Mouse (Mus musculus): ENCODE results near the gene Nedd9.
A peak's percentile ranks its signal among the peaks of the same experiment; 100 is the strongest.

Gene Nedd9

DNA sequence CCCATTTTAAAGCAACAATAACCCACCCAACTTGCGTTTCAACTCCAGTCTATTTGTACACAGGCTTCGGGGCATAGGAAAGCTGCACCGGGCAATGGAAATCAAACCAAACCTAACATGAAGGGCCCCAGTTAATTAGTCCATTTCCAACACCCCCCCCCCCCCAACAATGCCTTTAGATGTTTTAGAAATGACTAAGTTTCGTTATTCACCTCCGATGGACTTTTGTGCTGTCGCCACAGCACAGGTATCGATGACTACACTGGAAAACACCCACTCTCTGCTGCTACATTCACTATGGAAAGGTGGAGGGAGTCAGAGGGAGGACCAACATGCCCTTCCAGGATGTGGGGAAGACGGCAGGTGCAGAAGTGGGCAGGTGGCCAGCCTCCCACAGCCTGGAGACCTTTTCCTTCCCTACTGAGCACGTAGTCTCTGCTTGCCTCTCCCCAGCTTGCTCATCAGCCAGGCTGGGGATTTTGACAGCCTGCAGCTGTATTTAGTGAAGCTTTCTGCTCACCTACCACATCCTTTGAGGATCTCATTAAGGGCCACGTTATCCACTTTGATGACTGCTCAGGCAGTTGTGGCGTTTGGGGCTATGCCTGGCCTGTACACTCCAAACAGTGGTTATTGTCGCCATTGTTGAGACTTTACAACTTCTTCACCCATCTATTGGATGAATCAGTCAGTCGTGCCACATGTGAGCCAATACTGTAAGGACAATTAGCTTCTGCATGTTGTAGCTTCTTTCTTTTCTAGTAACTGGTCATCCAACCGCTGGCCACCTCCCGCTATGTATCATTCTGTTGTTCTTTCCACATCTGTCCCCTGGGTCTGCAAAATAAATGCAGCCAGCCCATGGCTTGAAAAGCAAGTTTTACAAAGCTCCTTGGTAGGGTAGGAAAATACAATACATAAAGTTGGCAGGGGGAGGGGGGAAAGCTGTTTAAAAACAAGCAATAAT lies 33.7 kb downstream of the Nedd9 start:
- no peak for DNase-seq

DNA sequence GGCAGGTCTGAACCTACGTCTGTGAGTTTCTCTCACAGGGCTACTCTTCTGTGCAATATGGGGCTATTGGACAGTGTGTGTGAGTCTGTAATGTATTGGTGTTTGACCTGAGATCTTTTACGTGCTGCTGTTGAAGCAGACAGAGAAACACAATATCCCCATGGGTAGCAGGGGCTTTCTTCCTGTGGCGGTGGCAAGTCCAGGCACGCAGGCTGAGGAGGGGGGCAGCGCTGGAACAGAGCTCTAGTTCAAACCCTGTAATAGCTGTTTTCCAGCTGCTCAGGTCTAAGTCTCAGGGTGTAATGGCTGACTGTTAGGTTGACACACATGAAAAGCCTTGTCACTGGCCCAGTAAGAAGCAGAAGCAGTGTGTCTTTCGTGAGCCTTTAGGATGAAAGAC lies 36.3 kb downstream of the Nedd9 start:
- DNase-seq: no peak

GRCm38 (mm10) chr13:41449211-41449610 lies 38.0 kb downstream of the Nedd9 start:
- DNase-seq: no peak

GRCm38 (mm10) chr13:41447209-41447608 lies 40.0 kb downstream of the Nedd9 start:
- DNase-seq: no peak

GRCm38 (mm10) chr13:41446591-41446990 lies 40.6 kb downstream of the Nedd9 start:
- DNase-seq: no peak

DNA sequence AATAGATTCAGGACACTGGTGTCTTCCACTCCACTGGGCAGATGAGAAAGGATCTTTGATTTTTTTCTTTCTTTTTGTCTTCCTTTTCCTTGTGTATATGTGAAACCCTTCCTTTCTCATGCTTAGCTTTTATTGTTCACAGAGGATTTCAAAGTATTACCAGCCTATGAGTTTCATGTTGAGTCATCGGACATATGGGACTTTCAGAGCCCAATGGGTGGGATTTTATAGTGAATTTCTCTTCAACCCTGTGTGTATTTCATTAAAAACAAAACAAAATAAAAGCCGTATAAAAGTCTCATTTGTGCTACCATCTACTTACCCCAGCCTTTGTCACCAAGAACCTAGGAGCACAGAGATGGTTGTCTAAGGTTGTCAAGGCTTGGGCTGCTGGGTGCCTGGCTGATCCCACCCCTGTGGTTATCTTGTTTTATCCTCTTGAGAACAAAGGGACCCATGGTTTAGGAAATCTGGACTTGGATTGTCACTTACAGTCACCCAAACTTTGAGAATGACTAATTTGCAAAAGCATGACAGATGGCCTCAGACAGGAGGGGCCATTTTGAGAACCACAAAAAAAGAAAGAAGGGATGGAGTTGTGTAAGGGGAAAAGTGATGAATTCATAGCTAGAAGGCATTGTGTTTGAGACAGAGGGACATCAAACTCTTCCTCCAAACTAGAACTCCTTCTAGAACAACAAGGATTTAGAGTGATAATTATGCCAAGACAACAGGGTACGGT lies 41.9 kb downstream of the Nedd9 start:
- no peak for DNase-seq

DNA sequence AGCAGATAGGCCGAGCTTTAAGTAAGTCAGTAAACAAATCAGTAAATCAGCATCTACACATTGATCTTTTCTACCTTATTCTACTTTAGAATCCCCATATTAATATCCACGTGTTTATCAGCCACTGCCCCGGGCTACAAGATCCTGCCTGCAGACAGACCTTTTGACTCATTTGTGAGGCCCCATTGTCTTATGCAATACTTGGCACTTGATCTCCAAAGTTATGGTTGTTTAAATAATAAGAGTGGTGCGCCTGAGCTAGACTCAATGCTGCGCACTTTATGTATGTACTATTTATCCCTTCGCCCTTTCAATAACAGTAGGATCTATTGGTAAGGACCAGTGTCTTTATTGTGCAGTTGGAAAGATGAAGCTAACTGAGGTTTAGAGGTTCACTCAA lies 42.9 kb downstream of the Nedd9 start:
- no peak for DNase-seq

GRCm38 (mm10) chr13:41442145-41442544 lies 45.0 kb downstream of the Nedd9 start:
- DNase-seq: no peak

GRCm38 (mm10) chr13:41440205-41440604 lies 47.0 kb downstream of the Nedd9 start:
- no peak for DNase-seq

GRCm38 (mm10) chr13:41437390-41437789 lies 49.8 kb downstream of the Nedd9 start:
- DNase-seq: no peak

DNA sequence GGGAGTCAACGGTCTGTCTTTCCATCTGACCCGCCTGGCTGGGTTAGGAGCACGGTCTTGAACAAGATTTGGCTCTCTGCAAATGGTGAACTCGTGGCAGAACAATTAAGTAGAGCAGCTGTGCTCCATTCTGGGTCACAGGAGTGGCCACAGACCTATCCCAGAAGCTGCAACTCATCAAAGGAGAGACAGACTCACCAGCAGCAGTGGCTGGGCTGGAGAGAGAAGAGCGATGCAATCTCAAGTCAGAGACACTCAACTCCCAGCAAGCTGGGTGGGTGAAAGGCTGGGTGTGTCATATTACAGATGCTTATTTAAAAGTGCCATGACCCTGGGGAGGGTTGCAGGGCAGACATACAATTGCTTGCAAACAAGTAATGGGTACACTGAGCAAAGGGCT lies 50.4 kb downstream of the Nedd9 start:
- peak; percentile 47 for DNase-seq

GRCm38 (mm10) chr13:41433201-41433600 lies 54.0 kb downstream of the Nedd9 start:
- peak; percentile 23 for DNase-seq

DNA sequence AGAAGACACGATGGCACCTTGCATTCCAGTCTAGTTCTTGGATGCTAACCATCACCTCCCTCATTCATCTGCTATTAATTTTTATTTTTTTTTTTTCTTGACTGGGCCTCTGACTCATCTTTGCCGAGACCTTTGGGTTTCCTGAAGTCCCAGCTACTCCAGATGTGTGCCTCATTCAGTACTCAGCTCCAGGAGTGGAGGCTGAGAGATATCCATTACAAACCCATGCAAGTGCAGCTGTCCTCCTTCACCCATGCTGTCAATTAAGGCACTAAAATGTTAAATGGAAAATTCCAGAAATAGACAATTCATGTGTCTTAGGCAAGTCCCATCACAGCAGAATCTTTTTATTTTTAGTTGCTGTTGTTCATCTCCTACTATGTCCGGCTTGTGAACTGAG lies 55.4 kb downstream of the Nedd9 start:
- DNase-seq: no peak

DNA sequence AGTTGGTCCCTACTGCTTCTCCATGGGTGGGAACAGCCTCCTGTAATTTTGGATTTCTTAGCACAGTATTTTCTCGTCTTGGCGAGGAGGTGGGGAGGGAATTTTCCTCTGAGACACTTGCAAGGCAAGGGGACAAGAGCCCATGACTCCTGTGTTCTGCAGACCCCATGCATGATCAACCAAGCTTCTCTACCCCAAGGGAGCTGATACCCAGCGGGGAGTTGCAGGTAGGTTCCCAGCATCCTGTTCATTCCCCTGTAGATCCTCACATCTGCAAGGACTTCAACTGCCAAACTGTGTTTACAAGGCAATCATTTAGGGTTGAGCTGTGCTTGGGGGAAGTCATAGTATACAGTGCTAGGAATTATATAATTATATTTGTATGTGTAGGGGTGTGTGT lies 60.1 kb downstream of the Nedd9 start:
- DNase-seq: no peak

DNA sequence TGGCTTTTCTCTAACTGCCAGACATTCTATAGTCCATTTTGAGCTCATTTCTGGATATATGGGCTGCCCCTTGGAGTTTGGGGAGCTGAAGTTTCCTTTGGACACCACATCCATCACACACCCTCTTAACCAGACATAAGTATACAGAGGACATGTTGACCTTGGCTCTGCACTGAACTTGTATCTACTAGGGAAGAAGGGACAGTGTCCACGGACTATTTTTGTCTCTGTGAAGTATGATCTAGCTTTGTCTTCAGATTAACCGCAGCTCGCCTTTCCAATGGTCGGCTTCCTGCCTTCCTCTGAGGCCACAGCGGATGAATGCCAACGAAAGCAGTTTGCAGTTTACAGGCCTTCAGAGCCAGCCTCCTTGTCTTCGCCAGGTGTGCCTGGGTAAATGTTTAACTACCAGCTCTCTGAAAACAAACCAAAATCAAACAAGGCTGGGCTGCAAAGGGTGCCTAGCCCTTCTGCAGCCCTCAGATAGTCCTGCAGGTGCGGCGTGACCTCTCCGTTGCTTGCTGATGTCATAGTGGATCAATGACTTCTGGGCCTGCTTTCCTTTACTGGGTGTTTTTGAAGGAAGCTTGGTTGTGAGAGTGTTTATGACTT lies 63.6 kb downstream of the Nedd9 start:
- DNase-seq: peak; percentile 31

- no peak for DNase-seq
Measured at GRCm38 (mm10) chr13:41422581-41422980, 64.6 kb downstream of the Nedd9 start.

DNA sequence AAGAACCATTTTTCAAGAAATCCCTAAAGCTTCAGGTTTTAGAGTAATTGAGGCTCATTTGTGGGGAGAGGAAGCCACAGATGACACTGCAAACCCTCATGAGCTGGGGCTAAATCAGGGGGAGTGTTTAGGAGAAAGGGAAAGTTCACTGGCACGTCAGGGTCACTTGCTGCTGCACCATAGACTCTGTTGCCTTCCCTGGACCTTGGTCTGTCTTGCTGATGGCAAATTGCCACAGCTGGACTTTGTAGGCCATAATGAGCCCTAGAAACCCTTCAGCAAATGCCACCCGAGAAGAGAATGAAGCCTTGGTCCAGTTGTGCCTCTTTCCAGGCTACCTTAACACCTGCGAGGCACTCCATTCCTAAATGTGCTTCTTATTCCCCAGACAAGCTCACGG lies 66.8 kb downstream of the Nedd9 start:
- no peak for DNase-seq

GRCm38 (mm10) chr13:41418198-41418869 lies 68.8 kb downstream of the Nedd9 start:
- DNase-seq: no peak

GRCm38 (mm10) chr13:41416065-41417016 lies 70.8 kb downstream of the Nedd9 start:
- DNase-seq: no peak

GRCm38 (mm10) chr13:41410191-41411074 lies 76.7 kb downstream of the Nedd9 start:
- peak; percentile 64 for DNase-seq

GRCm38 (mm10) chr13:41409291-41409690 lies 77.9 kb downstream of the Nedd9 start:
- no peak for DNase-seq
